Mouse (Mus musculus) right cerebral cortex, adult 2 months (tissue): ENCODE measurements around the gene Krt24.
"Not testable (repeated sequence)": the region's sequence is repeated elsewhere in the genome, so short reads cannot be mapped to it uniquely, and the experiment has no call there.

Experiments used
- DNase-seq, 2 experiments: peaks; one replicate each; pipeline ENCODE4 v3.0.0; 2021 to 2022; ENCODE audit warnings: low spot score in 2 of 2

Krt24 gene

GRCm38 (mm10) chr11:99252671-99253070 is 32.4 kb downstream of the Krt24 start:
- DNase-seq: no peak

DNA sequence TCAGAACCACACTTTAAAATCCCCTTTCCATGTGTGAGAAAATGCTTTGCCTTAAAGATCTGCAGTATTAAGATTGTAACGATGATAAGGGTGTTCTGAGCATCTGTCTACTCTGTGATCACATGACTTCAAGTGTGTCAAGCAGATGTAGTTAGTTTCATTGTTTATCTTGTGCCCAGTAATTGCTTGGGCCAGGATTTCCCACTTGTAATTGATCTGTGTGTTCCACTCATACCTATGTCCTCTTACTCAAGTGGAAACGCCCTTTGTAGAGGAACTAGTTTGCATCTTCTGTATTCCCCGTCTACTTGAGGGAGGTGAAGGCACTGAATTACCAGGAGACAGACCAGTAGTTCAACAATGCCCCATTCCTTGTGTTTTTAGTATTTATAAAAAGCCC is 34.4 kb downstream of the Krt24 start:
- DNase-seq: no peak

DNA sequence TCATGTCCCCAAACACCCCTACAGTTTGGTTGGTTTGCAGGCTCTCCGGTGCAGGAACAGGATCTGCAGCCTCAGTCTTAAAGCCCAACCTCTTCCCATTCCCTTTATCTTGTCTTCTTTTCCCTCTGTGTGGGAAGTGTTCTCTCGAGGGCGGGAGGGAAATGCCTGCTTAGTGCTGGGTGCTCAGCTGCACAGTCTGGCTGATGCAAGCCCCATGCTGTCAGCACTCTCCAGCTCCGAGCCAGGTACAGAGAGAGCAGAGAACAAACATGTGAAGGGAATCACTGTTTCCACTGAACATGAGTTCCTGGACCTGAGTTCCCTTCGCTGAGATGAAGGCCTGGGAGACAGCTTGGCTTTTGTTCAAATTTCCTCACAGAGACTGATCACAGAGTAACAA is 34.8 kb downstream of the Krt24 start:
- DNase-seq: peak; percentile 55 to 58

GRCm38 (mm10) chr11:99249115-99249514 is 35.9 kb downstream of the Krt24 start:
- no peak for DNase-seq

DNA sequence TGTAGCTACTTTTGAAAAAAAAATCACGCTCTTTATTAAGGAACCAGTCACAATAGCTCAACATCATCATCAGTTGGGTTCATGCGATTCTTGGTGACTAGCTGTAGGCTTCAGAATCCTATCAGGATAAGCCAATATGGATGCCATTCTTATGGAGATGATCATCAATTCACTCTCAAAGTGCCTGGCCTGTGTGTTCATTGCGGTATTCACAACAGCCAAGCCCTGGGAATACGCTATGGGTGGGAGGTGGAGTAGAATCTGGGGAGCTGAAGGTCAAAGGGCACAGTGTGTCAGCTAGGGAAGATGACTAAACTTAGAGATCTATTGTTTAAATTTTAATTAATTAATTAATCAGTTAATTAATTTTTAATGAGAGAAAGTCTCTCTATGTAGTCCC is 37.1 kb downstream of the Krt24 start:
- DNase-seq: no peak

GRCm38 (mm10) chr11:99244519-99244918 is 40.5 kb downstream of the Krt24 start:
- not testable (repeated sequence) for DNase-seq

DNA sequence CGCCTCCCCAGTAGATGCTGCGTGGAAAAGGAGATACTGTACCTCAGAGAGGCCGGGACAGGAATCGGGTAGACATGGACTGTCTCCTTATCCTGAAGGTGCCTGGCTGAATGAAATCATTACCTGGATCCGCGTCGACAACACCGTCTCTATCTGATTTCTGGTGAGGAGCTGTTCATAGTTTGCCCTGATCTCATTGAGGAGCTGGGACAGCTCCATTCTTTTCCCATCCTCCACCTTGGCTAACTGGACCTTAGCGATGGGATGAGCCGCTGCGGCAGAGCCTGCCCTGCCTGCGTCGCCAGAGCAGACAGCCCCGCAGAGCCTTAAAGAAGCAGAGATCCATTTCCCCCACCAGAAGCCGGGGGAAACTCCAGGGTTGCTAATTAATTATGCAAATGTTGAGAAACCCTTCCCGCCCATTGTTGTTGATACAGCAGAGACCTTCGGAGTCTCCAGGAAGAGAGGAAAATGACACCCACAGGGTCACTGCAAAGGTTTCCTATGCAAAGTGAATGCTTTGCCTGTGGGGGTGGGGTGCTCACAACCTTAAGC is 41.2 kb downstream of the Krt24 start, which contains the start of gene Krt222:
Krt222 (minus strand) TSS at position 266 of the 555 bp plus-strand sequence.
- peak; percentile 50 to 62 for DNase-seq

GRCm38 (mm10) chr11:99243200-99243819 is 41.8 kb downstream of the Krt24 start:
- no peak for DNase-seq

GRCm38 (mm10) chr11:99242056-99242455 is 43.0 kb downstream of the Krt24 start:
- no peak for DNase-seq

DNA sequence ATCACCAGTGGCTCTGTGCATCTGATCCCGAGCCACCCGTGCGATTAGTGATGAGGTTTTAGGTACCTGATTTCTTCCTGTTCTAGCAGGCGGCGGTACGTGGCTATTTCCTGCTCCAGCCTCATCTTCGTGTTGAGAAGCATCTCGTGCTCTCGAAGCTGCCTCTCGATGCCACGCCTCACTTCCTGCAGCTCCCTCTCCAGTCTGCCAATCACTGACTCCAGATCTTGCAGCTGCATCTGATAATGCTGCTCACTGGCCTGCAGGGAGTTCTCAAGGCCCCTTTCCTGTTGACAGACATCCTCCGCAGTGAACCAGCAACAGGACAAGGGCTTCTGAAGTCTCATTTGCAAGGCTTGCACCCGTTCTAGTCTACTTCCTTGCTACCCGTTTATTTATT is 46.6 kb downstream of the Krt24 start:
- no peak for DNase-seq

GRCm38 (mm10) chr11:99231049-99231816 is 53.8 kb downstream of the Krt24 start:
- peak in 1 of 2 experiments; percentile 51 for DNase-seq

- DNase-seq: peak; percentile 72 to 76
Observed at GRCm38 (mm10) chr11:99230261-99231048, 54.6 kb downstream of the Krt24 start, which contains the start of gene Smarce1. TSS of gene Smarce1 (minus strand) at chr11:99231017.
